Mouse (Mus musculus) olfactory bulb, adult 2 months (tissue): ENCODE results near the gene Luzp1.

ENCODE experiments used
- CTCF ChIP-seq: fragments of 200-500 bp; IDR thresholded peaks from 2 replicates; pipeline ENCODE4 v1.5.1; 2012; ENCODE audit warnings: low read depth, mild to moderate bottlenecking, low read length, moderate library complexity; ENCODE audit not compliant: insufficient read depth
- POLR2A ChIP-seq: fragments of 200-500 bp; IDR thresholded peaks from 2 replicates; pipeline ENCODE4 v1.6.1; 2012; ENCODE audit warnings: mild to moderate bottlenecking, low read depth, low read length, moderate library complexity; ENCODE audit not compliant: insufficient read depth

GRCm38 (mm10) chr4:136468553-136469327 lies 821 bp upstream of the Luzp1 start:
- TF ChIP-seq CTCF = no peak
- no peak for TF ChIP-seq POLR2A
